Comparison of ENCODE assay signal across 29 mouse cellular contexts in genomic region chr7:109533129-109533528, GRCm38 (mm10). TPM values are rescaled to one million over a fixed set of nuclear protein-coding genes. Genes with fewer than 3 reads are reported as not detected.
DNase-seq lines count a peak whose midpoint lies in the region; ATAC-seq and TF ChIP-seq lines count a peak whose summit lies in the region.
"Had no signal": no experiment of that assay in that cellular context is flagged by ENCODE, and none has a peak within 500 bp of the region (broad histone marks: within the 10 kb centered on the region; RNA-seq: fewer than 3 reads in every experiment).

No protein-coding gene starts in this region.

- H3K27ac ChIP-seq in layer of hippocampus, adult 2 months = peak overlapping the region; percentile 58; the same call in 1 of the 2 replicates
- H3K27ac ChIP-seq in CH12.LX (ENCODE audit: insufficient read depth, low read depth) = no peak overlapping the region
- no peak overlapping the region for H3K27ac ChIP-seq in MEL (ENCODE audit: control insufficient read depth, low read depth, low read length)
- no peak overlapping the region; the same call in 1 of the 2 replicates for H3K27ac ChIP-seq in stomach, postnatal 0 days (replicated peaks)
- no peak overlapping the region for H3K27ac ChIP-seq in hindbrain, embryonic 11.5 days (ENCODE audit: low read depth, low read length)
- H3K27ac ChIP-seq: heart, embryonic 13.5 days; hindbrain, embryonic 15.5 days; limb, embryonic 10.5 days; limb, embryonic 15.5 days; liver, embryonic 15.5 days; neural tube, embryonic 12.5 days had no signal

- H3K9me3 ChIP-seq in CH12.LX (replicated peaks; ENCODE audit: low read length) (no peaks in the 10 kb centered on the region), MEL (replicated peaks; ENCODE audit: insufficient read depth, low read length) (no peaks in the 10 kb centered on the region)
- H3K9me3 ChIP-seq in stomach, postnatal 0 days (ENCODE audit: control insufficient read depth, low read length) = no peaks in the 10 kb centered on the region
- no peaks in the 10 kb centered on the region for H3K9me3 ChIP-seq in hindbrain, embryonic 11.5 days (ENCODE audit: control insufficient read depth, low read length)
- H3K9me3 ChIP-seq: heart, embryonic 13.5 days; hindbrain, embryonic 15.5 days; limb, embryonic 10.5 days; limb, embryonic 15.5 days; liver, embryonic 15.5 days; lung, embryonic 15.5 days; neural tube, embryonic 12.5 days had no signal

- no peak overlapping the region for H3K4me2 ChIP-seq in CH12.LX (ENCODE audit: insufficient read depth, low read depth, poor library complexity, severe bottlenecking)
- no peak overlapping the region for H3K4me2 ChIP-seq in stomach, postnatal 0 days (replicated peaks; ENCODE audit: low read depth)
- no peak overlapping the region for H3K4me2 ChIP-seq in hindbrain, embryonic 11.5 days (replicated peaks; ENCODE audit: low read depth, low read length)
- H3K4me2 ChIP-seq: heart, embryonic 13.5 days; hindbrain, embryonic 15.5 days; limb, embryonic 15.5 days; liver, embryonic 15.5 days; lung, embryonic 15.5 days; midbrain, embryonic 11.5 days; neural tube, embryonic 12.5 days had no signal

- H3K79me2 ChIP-seq in CH12.LX (replicated peaks; ENCODE audit: control insufficient read depth, extremely low read depth, insufficient read depth, poor library complexity, severe bottlenecking) (no peaks in the 10 kb centered on the region), MEL (ENCODE audit: control insufficient read depth, insufficient read depth, low read length, poor library complexity) (no peaks in the 10 kb centered on the region)

- H3K36me3 ChIP-seq in CH12.LX (replicated peaks in 1 of 2; ENCODE audit: control insufficient read depth in 1 of 2, insufficient read depth in 1 of 2, low read length in 1 of 2) (peaks cover 0 to 20% of the 10 kb centered on the region in 2 experiments), MEL (ENCODE audit: control insufficient read depth in 1 of 2, insufficient read depth in 2 of 2, low read length in 2 of 2) (no peaks in the 10 kb centered on the region)
- H3K36me3 ChIP-seq in stomach, postnatal 0 days (ENCODE audit: control insufficient read depth, insufficient read depth, low read length) = peaks cover 8% of the 10 kb centered on the region
- H3K36me3 ChIP-seq in hindbrain, embryonic 11.5 days (ENCODE audit: control insufficient read depth, insufficient read depth, low read length) = no peaks in the 10 kb centered on the region; the same call in 1 of the 2 replicates
- H3K36me3 ChIP-seq: hindbrain, embryonic 15.5 days had no signal

- TF ChIP-seq RAD21 in CH12.LX (IDR thresholded peaks at IDR 0.05; ENCODE audit: low read depth, low read length) = peak; percentile 11
- no peak for TF ChIP-seq RAD21 in MEL (IDR thresholded peaks at IDR 0.05; ENCODE audit: low read depth, low read length)

- 78% methylated on average over 4 of the region's 4 CpGs for WGBS in stomach, postnatal 0 days
- 82% methylated on average over 4 of the region's 4 CpGs for WGBS in hindbrain, embryonic 11.5 days
- 87% methylated on average over 4 of the region's 4 CpGs for WGBS in lung, adult 2 months

- no peak for TF ChIP-seq POLR2A in CH12.LX (IDR thresholded peaks at IDR 0.05; ENCODE audit: low read depth, low read length)
- no peak for TF ChIP-seq POLR2A in MEL (IDR thresholded peaks at IDR 0.05; ENCODE audit: control insufficient read depth in 1 of 2, insufficient read depth in 1 of 2, low read depth in 1 of 2, low read length in 2 of 2, poor library complexity in 1 of 2)
- no peak for TF ChIP-seq POLR2A in lung, adult 2 months (IDR thresholded peaks at IDR 0.05; ENCODE audit: borderline replicate concordance, extremely low read depth, low read depth, low read length)

- ATAC-seq in stomach, postnatal 0 days (ENCODE audit: low FRiP score, low TSS enrichment) = no peak
- no peak for ATAC-seq in hindbrain, embryonic 11.5 days (ENCODE audit: low FRiP score)
- ATAC-seq: activated CD4-positive, CD25-positive, alpha-beta regulatory T cell, adult 4 months; forebrain, embryonic 14.5 days; midbrain, embryonic 16.5 days had no signal

- no peak overlapping the region for H3K9ac ChIP-seq in CH12.LX (ENCODE audit: insufficient read depth, low read depth)
- H3K9ac ChIP-seq in MEL (ENCODE audit: control insufficient read depth, low read depth, low read length, poor library complexity, severe bottlenecking) = no peak overlapping the region
- H3K9ac ChIP-seq in stomach, postnatal 0 days (ENCODE audit: low read length) = no peak overlapping the region
- H3K9ac ChIP-seq in hindbrain, embryonic 11.5 days (ENCODE audit: low read depth, low read length) = no peak overlapping the region
- H3K9ac ChIP-seq: heart, embryonic 13.5 days; hindbrain, embryonic 15.5 days; limb, embryonic 15.5 days; liver, embryonic 15.5 days; neural tube, embryonic 12.5 days had no signal

- H3K4me1 ChIP-seq in CH12.LX (ENCODE audit: control insufficient read depth in 1 of 2, insufficient read depth in 2 of 2) (peaks cover 6 to 76% of the 10 kb centered on the region in 2 experiments; a peak in 2 of 4 replicates), MEL (ENCODE audit: control insufficient read depth in 1 of 2, insufficient read depth in 2 of 2, low read length in 2 of 2) (no peaks in the 10 kb centered on the region)
- no peaks in the 10 kb centered on the region for H3K4me1 ChIP-seq in stomach, postnatal 0 days (replicated peaks; ENCODE audit: control insufficient read depth, insufficient read depth)
- no peaks in the 10 kb centered on the region for H3K4me1 ChIP-seq in hindbrain, embryonic 11.5 days (replicated peaks; ENCODE audit: control insufficient read depth, insufficient read depth, low read length)
- peaks cover 19% of the 10 kb centered on the region for H3K4me1 ChIP-seq in lung, adult 2 months (ENCODE audit: control insufficient read depth, insufficient read depth, low read length)
- H3K4me1 ChIP-seq: limb, embryonic 10.5 days had no signal

- dilution Hi-C loops in CH12.LX (cut with MboI; ENCODE audit: extremely low pct_ligation_motif_present, extremely low pct_unique_long_range_greater_than_20kb, low sequenced_read_pairs) = no loop called here

- in situ Hi-C loops in CH12.LX (cut with MboI; ENCODE audit: low pct_ligation_motif_present, low pct_unique_long_range_greater_than_20kb, low sequenced_read_pairs) = no loop called here

- no peak for DNase-seq in layer of hippocampus, adult 2 months (ENCODE audit: low spot score in 2 of 2)
- DNase-seq in layer of hippocampus, adult 18-20 months (ENCODE audit: low spot score in 2 of 2) = no peak
- no peak for DNase-seq in CH12.LX (ENCODE audit: extremely low read depth)
- DNase-seq in MEL (ENCODE audit: low read depth, low spot score) = no peak
- DNase-seq in stomach, postnatal 0 days (ENCODE audit: low spot score) = no peak
- DNase-seq in hindbrain, embryonic 11.5 days (ENCODE audit: low spot score) = no peak
- no peak for DNase-seq in lung, adult 2 months
- DNase-seq: adrenal gland, adult 8-10 months; cerebellum, adult 9-10 months; cerebellum, postnatal 36 days; heart, postnatal 10 days; kidney, adult 9 months; kidney, postnatal 14 days; lung, postnatal 36 days; right cerebral cortex, postnatal 4 days; thymus, postnatal 14 days had no signal

- TF ChIP-seq EP300 in CH12.LX (IDR thresholded peaks at IDR 0.05; ENCODE audit: low read length) (no peak), MEL (IDR thresholded peaks at IDR 0.05; ENCODE audit: low read depth in 1 of 2, low read length in 2 of 2) (no peak)
- no peak for TF ChIP-seq EP300 in stomach, postnatal 0 days (optimal IDR thresholded peaks at IDR 0.05)

- no peak for TF ChIP-seq CTCF in layer of hippocampus, adult 2 months (conservative IDR thresholded peaks at IDR 0.05)
- TF ChIP-seq CTCF in CH12.LX (conservative IDR thresholded peaks at IDR 0.05 in 1 of 2, IDR thresholded peaks at IDR 0.05 in 1 of 2; ENCODE audit: low read depth in 2 of 2, low read length in 2 of 2) = no peak; a peak in 1 of 4 replicates
- TF ChIP-seq CTCF in MEL (IDR thresholded peaks at IDR 0.05 in 2 of 3, conservative IDR thresholded peaks at IDR 0.05 in 1 of 3; ENCODE audit: control insufficient read depth in 1 of 3, insufficient read depth in 1 of 3, low read depth in 2 of 3, low read length in 3 of 3, poor library complexity in 1 of 3, severe bottlenecking in 1 of 3) = no peak; a peak in 1 of 6 replicates
- TF ChIP-seq CTCF in stomach, postnatal 0 days (IDR thresholded peaks at IDR 0.05; ENCODE audit: low read depth) = peak; percentile 20; the same call in 1 of the 2 replicates
- no peak for TF ChIP-seq CTCF in lung, adult 2 months (IDR thresholded peaks at IDR 0.05; ENCODE audit: insufficient read depth, low read length)

- no peak overlapping the region for H3K4me3 ChIP-seq in layer of hippocampus, adult 2 months
- no peak overlapping the region for H3K4me3 ChIP-seq in CH12.LX (replicated peaks in 1 of 3; ENCODE audit: low read depth in 2 of 3, low read length in 2 of 3, poor library complexity in 1 of 3)
- H3K4me3 ChIP-seq in MEL (ENCODE audit: control insufficient read depth in 1 of 2, insufficient read depth in 1 of 2, low read depth in 2 of 2, low read length in 2 of 2) = no peak overlapping the region
- no peak overlapping the region for H3K4me3 ChIP-seq in stomach, postnatal 0 days (ENCODE audit: low read depth, low read length)
- H3K4me3 ChIP-seq in hindbrain, embryonic 11.5 days (ENCODE audit: low read depth, low read length) = no peak overlapping the region
- H3K4me3 ChIP-seq in lung, adult 2 months (replicated peaks; ENCODE audit: extremely low read depth, low read depth, low read length) = no peak overlapping the region
- H3K4me3 ChIP-seq: heart, embryonic 13.5 days; hindbrain, embryonic 15.5 days; limb, embryonic 10.5 days; limb, embryonic 15.5 days; liver, embryonic 15.5 days; lung, embryonic 15.5 days; myocyte; neural tube, embryonic 12.5 days had no signal

- H3K27me3 ChIP-seq in CH12.LX (replicated peaks) (no peaks in the 10 kb centered on the region), MEL (ENCODE audit: control insufficient read depth in 1 of 2, insufficient read depth in 2 of 2, low read length in 2 of 2) (no peaks in the 10 kb centered on the region)
- no peaks in the 10 kb centered on the region for H3K27me3 ChIP-seq in stomach, postnatal 0 days (ENCODE audit: control insufficient read depth, insufficient read depth, low read length)
- no peaks in the 10 kb centered on the region for H3K27me3 ChIP-seq in hindbrain, embryonic 11.5 days (ENCODE audit: control insufficient read depth, insufficient read depth, low read length)
- H3K27me3 ChIP-seq: heart, embryonic 13.5 days; hindbrain, embryonic 15.5 days; limb, embryonic 15.5 days; liver, embryonic 15.5 days; lung, embryonic 15.5 days; neural tube, embryonic 12.5 days had no signal

RNA-seq across cellular contexts. Expression of gene Rpl27a, which starts 14.2 kb away (rescaled TPM):
- 100 to 1,000 TPM; 143 to 145 TPM for total RNA-seq in layer of hippocampus, adult 2 months (2021)
- total RNA-seq in layer of hippocampus, adult 18-20 months (2021) = 100 to 1,000 TPM; 158 to 159 TPM
- total RNA-seq in CH12.LX (2012; rRNA removed) (1,338 and 1,365 TPM in 2 replicates), CH12.LX (2014; rRNA removed) (929 and 1,216 TPM in 2 replicates), MEL (2012; rRNA removed) (1,139 and 1,252 TPM in 2 replicates)
- polyA plus RNA-seq in CH12.LX (2012; ENCODE audit: insufficient read length, low read depth) (230 and 249 TPM in 2 replicates), MEL (2012; ENCODE audit: insufficient read depth in 1 of 2, insufficient read length in 2 of 2, low read depth in 1 of 2, low replicate concordance in 2 of 2, missing spikeins in 1 of 2) (100 to 1,000 TPM in 1 of 2 experiments, not detected in 1; 221 TPM)
- polyA plus RNA-seq in stomach, postnatal 0 days (2015; fragmentation: Nextera tagmentation; extraction: Ambion mirVana) = 122 and 123 TPM in 2 replicates
- 110 and 124 TPM in 2 replicates for polyA plus RNA-seq in hindbrain, embryonic 11.5 days (2014; fragmentation: Nextera tagmentation; extraction: Ambion mirVana)
- polyA plus RNA-seq in lung, adult 2 months (2012; rRNA removed) = 208 and 282 TPM in 2 replicates

RNA-seq across cellular contexts. Expression of gene Trim66, which starts 25.2 kb away (rescaled TPM):
- 1 to 10 TPM; 5.0 to 6.0 TPM for total RNA-seq in layer of hippocampus, adult 2 months (2021)
- total RNA-seq in layer of hippocampus, adult 18-20 months (2021) = 1 to 10 TPM; 6.2 to 7.2 TPM
- 0.08 TPM in 2 replicates for total RNA-seq in CH12.LX (2012; rRNA removed)
- total RNA-seq in CH12.LX (2014; rRNA removed) = 0.12 and 0.15 TPM in 2 replicates
- polyA plus RNA-seq in CH12.LX (2012; ENCODE audit: insufficient read length, low read depth) = 0.49 and 0.67 TPM in 2 replicates
- not detected in 2 replicates for total RNA-seq in MEL (2012; rRNA removed)
- under 1 TPM in 1 of 2 experiments, not detected in 1; 0.01 TPM for polyA plus RNA-seq in MEL (2012; ENCODE audit: insufficient read depth in 1 of 2, insufficient read length in 2 of 2, low read depth in 1 of 2, low replicate concordance in 2 of 2, missing spikeins in 1 of 2)
- 0.02 TPM in 2 replicates for polyA plus RNA-seq in stomach, postnatal 0 days (2015; fragmentation: Nextera tagmentation; extraction: Ambion mirVana)
- 0.08 and 0.14 TPM in 2 replicates for polyA plus RNA-seq in hindbrain, embryonic 11.5 days (2014; fragmentation: Nextera tagmentation; extraction: Ambion mirVana)
- 0.08 and 0.09 TPM in 2 replicates for polyA plus RNA-seq in lung, adult 2 months (2012; rRNA removed)
- total RNA-seq: megakaryocyte, adult 5-6 weeks had no signal
- polyA plus RNA-seq: activated CD4-positive, CD25-positive, alpha-beta regulatory T cell, adult 4 months; heart, embryonic 13.5 days; liver, embryonic 15.5 days had no signal
